Mouse (Mus musculus): ENCODE measurements around the gene Cox4i2. TPM values are rescaled to one million over a fixed set of nuclear protein-coding genes. Genes with fewer than 3 reads are reported as not detected.

Gene Cox4i2
- polyA plus RNA-seq, 1 experiment from 2014 or later: 4.6 TPM

DNA sequence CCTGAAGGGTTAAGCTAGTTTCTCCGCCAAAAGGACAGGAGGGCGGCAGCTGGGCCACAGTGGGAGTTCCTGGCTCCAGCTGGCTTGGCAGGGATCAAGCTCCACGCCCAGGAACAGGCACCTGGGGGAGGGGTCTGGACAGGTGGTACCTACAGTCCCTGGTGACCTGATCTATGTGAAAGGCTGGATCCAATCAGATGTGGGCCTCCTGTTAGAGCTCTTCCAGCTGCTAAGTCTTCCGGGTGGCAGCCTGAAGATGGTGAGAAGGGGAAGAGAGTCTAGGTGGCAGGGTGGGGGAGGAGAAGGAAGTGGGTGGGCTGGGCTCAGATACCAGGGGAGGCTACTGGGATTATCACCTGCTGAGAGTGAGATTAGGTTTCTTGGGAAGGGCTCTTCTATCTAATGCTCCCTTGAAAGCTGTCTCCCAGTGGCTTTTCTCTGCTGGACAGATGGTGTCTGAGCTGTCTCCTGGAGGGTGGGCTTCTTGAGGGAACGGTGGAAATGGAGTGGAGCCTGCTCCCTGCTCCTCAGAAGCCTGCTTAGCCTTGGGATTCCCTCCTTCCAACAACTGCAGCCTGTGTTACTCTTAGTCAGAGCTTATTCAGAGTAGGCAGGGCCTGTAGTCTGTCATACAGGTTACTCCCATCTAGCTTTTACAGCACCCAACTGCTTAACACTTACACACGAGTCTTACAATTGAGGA lies 50.6 kb downstream of the Cox4i2 start:
- Histone ChIP-seq H3K27me3 (ENCODE audit: control insufficient read depth, insufficient read depth, low read length) (no peaks in the 10 kb centered on the region), H3K36me3 (ENCODE audit: control insufficient read depth, insufficient read depth, low read length) (no peaks in the 10 kb centered on the region), H3K9ac (ENCODE audit: low read length) (no peak overlapping the region), H3K9me3 (ENCODE audit: control insufficient read depth, low read length) (no peaks in the 10 kb centered on the region), H3K4me1 (replicated peaks; ENCODE audit: control insufficient read depth, insufficient read depth, low read length) (peaks cover 7% of the 10 kb centered on the region), H3K4me2 (ENCODE audit: low read depth, low read length, severe bottlenecking) (no peak overlapping the region), H3K4me3 (ENCODE audit: low read depth, low read length) (no peak overlapping the region), H3K27ac (ENCODE audit: low read depth, low read length) (peak overlapping the region; percentile 28)
- DNase-seq (ENCODE audit: low spot score) (no peak), ATAC-seq (replicated peaks; ENCODE audit: low FRiP score) (0 out of 2 replicates have a peak, but pooled peaks have one; percentile 39)
- 7% methylated on average over 6 of the region's 6 CpGs for WGBS

DNA sequence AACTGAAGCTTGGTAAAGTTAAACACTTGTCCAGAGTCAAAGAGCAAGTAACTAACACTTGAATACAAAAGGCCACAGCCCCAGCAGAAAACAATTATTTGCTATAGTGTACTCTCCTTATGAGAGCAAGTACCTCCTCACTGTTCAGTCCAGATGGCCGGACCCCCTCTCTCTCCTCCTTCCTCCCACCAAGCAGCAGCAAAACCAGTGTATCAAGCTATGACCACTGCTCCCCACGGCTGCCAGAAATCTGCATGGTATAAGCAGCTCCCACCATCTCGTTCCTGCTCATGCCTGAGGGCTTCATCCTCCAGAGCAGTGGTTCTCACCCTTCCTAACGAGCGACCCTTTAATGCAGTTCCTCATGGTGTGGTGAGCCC lies 51.1 kb downstream of the Cox4i2 start:
- Histone ChIP-seq H3K4me2 (ENCODE audit: low read depth, low read length, severe bottlenecking) (no peak overlapping the region), H3K27ac (ENCODE audit: low read depth, low read length) (peak overlapping the region; percentile 28; the same call in 1 of the 2 replicates), H3K36me3 (ENCODE audit: control insufficient read depth, insufficient read depth, low read length) (no peaks in the 10 kb centered on the region), H3K9ac (ENCODE audit: low read length) (no peak overlapping the region), H3K4me1 (replicated peaks; ENCODE audit: control insufficient read depth, insufficient read depth, low read length) (peaks cover 7% of the 10 kb centered on the region), H3K27me3 (ENCODE audit: control insufficient read depth, insufficient read depth, low read length) (no peaks in the 10 kb centered on the region), H3K9me3 (ENCODE audit: control insufficient read depth, low read length) (no peaks in the 10 kb centered on the region), H3K4me3 (ENCODE audit: low read depth, low read length) (no peak overlapping the region)
- DNase-seq (ENCODE audit: low spot score) (no peak), ATAC-seq (replicated peaks; ENCODE audit: low FRiP score) (no peak)
- WGBS: 48% methylated on average over 5 of the region's 5 CpGs

DNA sequence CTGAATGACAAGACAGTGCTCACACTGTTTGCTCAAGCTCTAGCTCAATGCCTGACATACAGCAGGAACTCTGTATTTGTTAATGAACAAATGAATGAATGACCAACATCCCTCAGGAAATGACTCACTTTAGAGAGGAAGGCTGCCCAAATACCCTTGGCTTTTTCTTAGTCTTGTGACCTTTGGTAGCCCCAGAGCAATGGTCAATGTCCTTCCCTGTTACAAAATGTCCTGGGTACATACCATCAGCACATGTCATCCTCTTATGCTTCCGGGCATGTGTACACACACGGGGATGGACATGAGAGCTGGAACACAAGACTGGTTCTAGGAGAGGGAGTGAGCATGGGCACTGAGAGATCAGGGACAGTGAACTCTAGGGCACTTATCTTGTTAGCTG lies 52.1 kb downstream of the Cox4i2 start:
- Histone ChIP-seq H3K9me3 (ENCODE audit: control insufficient read depth, low read length) (no peaks in the 10 kb centered on the region), H3K27ac (ENCODE audit: low read depth, low read length) (0 out of 2 replicates have a peak overlapping the region, but pooled peaks have one; percentile 4), H3K4me1 (replicated peaks; ENCODE audit: control insufficient read depth, insufficient read depth, low read length) (peaks cover 7% of the 10 kb centered on the region), H3K27me3 (ENCODE audit: control insufficient read depth, insufficient read depth, low read length) (no peaks in the 10 kb centered on the region), H3K4me2 (ENCODE audit: low read depth, low read length, severe bottlenecking) (no peak overlapping the region), H3K4me3 (ENCODE audit: low read depth, low read length) (no peak overlapping the region), H3K9ac (ENCODE audit: low read length) (no peak overlapping the region), H3K36me3 (ENCODE audit: control insufficient read depth, insufficient read depth, low read length) (no peaks in the 10 kb centered on the region)
- ATAC-seq (replicated peaks; ENCODE audit: low FRiP score) (no peak), DNase-seq (ENCODE audit: low spot score) (no peak)
- WGBS: 92% methylated on average over 2 of the region's 2 CpGs

DNA sequence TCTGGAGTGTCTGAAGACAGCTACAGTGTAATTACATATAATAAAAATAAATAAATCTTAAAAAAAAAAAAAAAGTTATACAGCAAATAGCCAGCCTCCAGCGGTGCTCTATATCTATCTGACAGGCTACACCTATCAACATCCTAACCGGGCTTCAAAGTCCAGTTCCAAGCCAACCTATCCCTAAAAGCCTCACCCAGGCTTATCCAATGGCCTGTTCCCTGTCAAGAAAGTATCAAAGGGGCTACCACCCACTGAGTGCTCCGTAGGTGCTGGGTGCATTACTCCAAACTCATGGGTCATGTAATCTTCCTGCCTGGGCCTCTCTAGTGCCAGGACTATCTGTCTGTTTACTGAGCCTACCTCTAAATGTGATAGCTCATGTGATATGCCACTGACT lies 54.2 kb downstream of the Cox4i2 start:
- WGBS: 89% methylated on average over 3 of the region's 3 CpGs
- DNase-seq (ENCODE audit: low spot score): no peak
- no peak overlapping the region for H3K27ac ChIP-seq (ENCODE audit: low read depth, low read length)

DNA sequence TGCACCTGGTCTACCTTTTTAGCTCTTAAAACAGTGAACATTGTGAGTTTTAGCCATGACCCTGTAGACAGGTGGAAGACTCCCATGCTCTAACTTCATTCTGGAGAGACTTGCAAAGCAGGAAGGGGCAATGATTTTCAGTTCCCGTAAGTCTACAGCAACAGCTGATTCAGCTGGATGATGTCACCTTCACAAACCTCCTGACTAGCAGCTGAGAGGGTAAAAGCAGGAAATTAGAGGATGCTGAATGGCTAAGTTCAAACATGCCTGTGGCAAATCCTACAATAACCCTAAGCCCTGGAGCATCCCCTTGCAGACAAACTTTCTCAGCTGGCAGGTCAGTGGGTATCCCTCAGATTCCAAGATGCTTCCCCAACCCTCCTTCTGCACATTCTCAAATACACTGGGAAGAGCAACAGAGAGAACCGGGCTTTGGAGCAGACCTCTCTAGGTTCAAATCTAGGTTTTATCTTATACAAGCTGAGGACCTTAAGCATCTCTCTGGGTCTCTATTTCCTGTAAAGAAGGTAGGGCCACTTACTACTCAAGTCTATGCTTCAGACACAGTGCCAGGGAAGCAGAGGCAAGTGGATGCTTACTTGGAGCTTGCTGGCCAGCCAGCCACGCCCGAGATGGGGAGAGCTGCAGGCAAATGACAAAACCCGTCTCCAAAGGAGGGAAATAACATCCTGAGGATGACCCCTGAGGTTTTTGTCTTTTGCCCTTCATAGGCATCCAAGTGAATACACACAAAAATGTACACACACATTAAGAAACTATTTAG lies 56.4 kb downstream of the Cox4i2 start:
- H3K27me3 ChIP-seq (ENCODE audit: control insufficient read depth, insufficient read depth, low read length): no peaks in the 10 kb centered on the region
- no peak overlapping the region for H3K4me3 ChIP-seq (ENCODE audit: low read depth, low read length)
- no peak overlapping the region for H3K4me2 ChIP-seq (ENCODE audit: low read depth, low read length, severe bottlenecking)
- no peaks in the 10 kb centered on the region for H3K4me1 ChIP-seq (replicated peaks; ENCODE audit: control insufficient read depth, insufficient read depth, low read length)
- no peak overlapping the region for H3K27ac ChIP-seq (ENCODE audit: low read depth, low read length)
- ATAC-seq (replicated peaks; ENCODE audit: low FRiP score) (no peak), DNase-seq (ENCODE audit: low spot score) (no peak)
- no peaks in the 10 kb centered on the region for H3K9me3 ChIP-seq (ENCODE audit: control insufficient read depth, low read length)
- WGBS: 89% methylated on average over 5 of the region's 5 CpGs
- no peak overlapping the region for H3K9ac ChIP-seq (ENCODE audit: low read length)
- no peaks in the 10 kb centered on the region for H3K36me3 ChIP-seq (ENCODE audit: control insufficient read depth, insufficient read depth, low read length)

More for the DNA sequence above, 54.2 kb downstream of the Cox4i2 start:
- Histone ChIP-seq H3K4me3 (ENCODE audit: low read depth, low read length) (no peak overlapping the region), H3K9me3 (ENCODE audit: control insufficient read depth, low read length) (no peaks in the 10 kb centered on the region), H3K4me2 (ENCODE audit: low read depth, low read length, severe bottlenecking) (no peak overlapping the region), H3K9ac (ENCODE audit: low read length) (no peak overlapping the region), H3K4me1 (replicated peaks; ENCODE audit: control insufficient read depth, insufficient read depth, low read length) (peaks cover 7% of the 10 kb centered on the region), H3K27me3 (ENCODE audit: control insufficient read depth, insufficient read depth, low read length) (no peaks in the 10 kb centered on the region), H3K36me3 (ENCODE audit: control insufficient read depth, insufficient read depth, low read length) (no peaks in the 10 kb centered on the region)
- ATAC-seq (replicated peaks; ENCODE audit: low FRiP score): no peak

DNA sequence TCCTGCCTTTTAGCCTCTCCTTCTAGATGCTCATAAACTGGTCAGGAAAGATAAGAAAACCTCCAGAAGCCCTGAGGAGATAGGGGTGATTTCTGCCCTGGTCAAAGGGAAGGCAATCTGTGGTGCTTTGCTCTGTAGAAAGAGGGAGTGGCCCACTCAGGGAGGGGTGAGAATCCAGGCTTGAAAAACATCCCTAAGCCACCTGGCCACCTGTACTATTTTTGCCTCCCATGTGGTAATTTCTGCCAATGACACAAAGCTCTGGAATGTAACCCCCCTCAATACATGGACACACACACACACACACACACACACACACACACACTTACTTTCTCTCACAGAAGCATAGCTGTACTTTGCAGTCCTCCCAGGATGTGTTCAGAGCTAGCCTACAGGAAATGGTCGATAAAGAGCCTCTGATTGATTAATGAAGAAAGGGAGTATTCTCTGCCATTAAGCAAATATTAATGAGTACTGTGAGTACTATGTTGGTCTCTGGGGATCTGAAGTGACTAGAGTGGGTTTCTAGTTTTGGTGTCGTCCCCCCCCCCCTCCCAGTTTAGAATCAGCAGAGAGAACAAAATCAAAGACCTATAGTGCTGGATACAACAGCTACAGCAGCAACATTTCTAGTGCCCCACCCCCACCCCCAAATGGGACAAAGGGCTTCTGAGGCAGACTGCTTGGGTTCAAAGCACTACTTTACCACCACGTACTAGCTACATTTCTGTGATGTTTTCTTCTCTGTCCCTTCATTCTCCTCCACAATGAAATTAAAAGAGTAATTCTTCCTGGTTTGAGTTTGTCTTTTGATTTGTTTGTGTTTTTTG lies 57.6 kb downstream of the Cox4i2 start:
- no peak for DNase-seq (ENCODE audit: low spot score)
- Histone ChIP-seq H3K36me3 (ENCODE audit: control insufficient read depth, insufficient read depth, low read length) (no peaks in the 10 kb centered on the region), H3K4me1 (replicated peaks; ENCODE audit: control insufficient read depth, insufficient read depth, low read length) (no peaks in the 10 kb centered on the region), H3K4me3 (ENCODE audit: low read depth, low read length) (no peak overlapping the region), H3K9ac (ENCODE audit: low read length) (no peak overlapping the region), H3K9me3 (ENCODE audit: control insufficient read depth, low read length) (no peaks in the 10 kb centered on the region), H3K4me2 (ENCODE audit: low read depth, low read length, severe bottlenecking) (no peak overlapping the region), H3K27me3 (ENCODE audit: control insufficient read depth, insufficient read depth, low read length) (no peaks in the 10 kb centered on the region), H3K27ac (ENCODE audit: low read depth, low read length) (no peak overlapping the region)
- no peak for ATAC-seq (replicated peaks; ENCODE audit: low FRiP score)
- WGBS: 58% methylated on average over 3 of the region's 3 CpGs

DNA sequence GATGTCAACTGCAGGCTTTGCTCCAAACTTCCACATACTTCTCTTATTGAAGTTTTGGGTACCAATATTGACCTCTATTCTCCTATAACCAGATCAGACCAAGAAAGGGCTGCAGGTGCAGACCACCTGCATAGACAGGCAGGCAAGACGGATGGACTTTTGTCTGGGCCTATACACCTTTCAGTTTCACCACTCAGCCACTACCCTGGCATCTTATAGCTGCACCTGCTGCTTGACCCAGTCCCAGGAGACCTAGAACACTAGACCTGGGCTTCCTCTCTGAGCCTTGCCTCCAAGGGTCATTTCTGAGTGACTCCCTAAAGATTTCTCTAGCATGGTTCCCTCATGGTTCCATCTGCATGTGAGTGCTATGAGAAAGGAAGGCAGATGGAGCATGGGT lies 59.3 kb downstream of the Cox4i2 start:
- Histone ChIP-seq H3K4me3 (ENCODE audit: low read depth, low read length) (no peak overlapping the region), H3K36me3 (ENCODE audit: control insufficient read depth, insufficient read depth, low read length) (no peaks in the 10 kb centered on the region), H3K4me1 (replicated peaks; ENCODE audit: control insufficient read depth, insufficient read depth, low read length) (peaks cover 3% of the 10 kb centered on the region; the same call in 1 of the 2 replicates), H3K27ac (ENCODE audit: low read depth, low read length) (no peak overlapping the region), H3K9me3 (ENCODE audit: control insufficient read depth, low read length) (no peaks in the 10 kb centered on the region), H3K9ac (ENCODE audit: low read length) (no peak overlapping the region), H3K4me2 (ENCODE audit: low read depth, low read length, severe bottlenecking) (no peak overlapping the region), H3K27me3 (ENCODE audit: control insufficient read depth, insufficient read depth, low read length) (no peaks in the 10 kb centered on the region)
- ATAC-seq (replicated peaks; ENCODE audit: low FRiP score) (no peak), DNase-seq (ENCODE audit: low spot score) (no peak)
- 83% methylated on average over 1 of the region's 1 CpGs for WGBS

DNA sequence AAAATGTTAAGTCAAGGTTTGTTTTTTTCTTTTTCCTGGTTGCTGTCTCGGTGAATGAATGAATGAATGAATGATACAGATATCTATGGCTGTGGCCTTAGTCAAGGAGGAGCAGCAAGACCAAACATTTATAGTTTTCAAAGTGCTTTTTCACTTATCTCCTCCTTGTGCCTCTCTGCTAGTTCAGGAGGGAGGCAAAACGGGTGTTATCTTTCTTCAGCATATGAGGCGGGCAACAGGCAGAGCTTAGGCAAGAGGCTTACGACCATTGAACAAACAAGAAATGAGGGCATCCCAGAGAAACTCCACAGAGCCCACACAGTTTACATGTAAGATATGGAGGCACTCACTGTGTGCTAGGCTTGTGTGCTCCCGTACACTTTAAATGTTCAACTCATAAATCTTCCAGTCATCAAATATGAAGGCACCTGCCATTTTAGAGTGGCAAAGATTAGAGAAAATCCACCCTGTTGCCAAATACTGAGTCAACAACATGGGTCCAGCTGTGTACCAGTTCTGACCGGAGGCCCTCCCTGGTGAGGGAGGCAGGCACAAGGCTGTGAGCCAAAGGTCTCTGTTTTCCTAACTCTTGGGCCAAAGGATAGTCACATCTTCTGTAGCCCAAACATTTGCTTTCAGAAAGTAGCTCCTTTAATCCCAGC lies 60.4 kb downstream of the Cox4i2 start:
- no peak overlapping the region for H3K27ac ChIP-seq (ENCODE audit: low read depth, low read length)
- no peak overlapping the region for H3K9ac ChIP-seq (ENCODE audit: low read length)
- H3K4me2 ChIP-seq (ENCODE audit: low read depth, low read length, severe bottlenecking): no peak overlapping the region
- H3K4me3 ChIP-seq (ENCODE audit: low read depth, low read length): no peak overlapping the region
- peaks cover 5% of the 10 kb centered on the region; the same call in 1 of the 2 replicates for H3K4me1 ChIP-seq (replicated peaks; ENCODE audit: control insufficient read depth, insufficient read depth, low read length)
- no peak for DNase-seq (ENCODE audit: low spot score)
- no peaks in the 10 kb centered on the region for H3K27me3 ChIP-seq (ENCODE audit: control insufficient read depth, insufficient read depth, low read length)
- no peaks in the 10 kb centered on the region for H3K36me3 ChIP-seq (ENCODE audit: control insufficient read depth, insufficient read depth, low read length)
- 90% methylated on average over 6 of the region's 6 CpGs for WGBS
- H3K9me3 ChIP-seq (ENCODE audit: control insufficient read depth, low read length): no peaks in the 10 kb centered on the region
- no peak for ATAC-seq (replicated peaks; ENCODE audit: low FRiP score)
